Mouse (Mus musculus) ZHBTc4 (cell line): ENCODE results near the gene Amer1.
A peak's percentile ranks its signal among the peaks of the same experiment; 100 is the strongest.

Source experiments
- DNase-seq: peaks from one replicate; pipeline ENCODE4 v3.0.0-alpha.2; 2011; ENCODE audit warnings: low read depth, low spot score

Amer1 gene

DNA sequence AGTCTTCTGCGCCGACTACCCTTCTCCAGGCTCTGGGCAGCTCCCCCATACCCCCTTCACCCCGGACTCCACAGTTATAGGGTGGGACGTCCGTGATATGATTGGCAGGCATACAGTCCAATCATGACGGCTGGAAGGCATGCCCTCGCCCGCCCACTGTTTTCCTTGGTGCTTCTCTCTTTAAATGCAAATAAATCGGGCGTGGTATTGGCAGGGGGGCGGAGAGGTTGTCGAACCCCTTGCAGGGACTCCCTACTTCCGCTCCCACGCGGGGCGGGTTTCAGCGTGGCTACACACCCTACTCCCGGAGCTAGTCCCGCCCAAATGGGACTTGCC is at the start of gene Amer1:
TSS of gene Amer1 (minus strand) at position 97 of the 336 bp plus-strand sequence.
- peak; percentile 91 for DNase-seq

GRCm38 (mm10) chrX:95457166-95457565 is 12.5 kb upstream of the Amer1 start:
- DNase-seq = no peak

DNA sequence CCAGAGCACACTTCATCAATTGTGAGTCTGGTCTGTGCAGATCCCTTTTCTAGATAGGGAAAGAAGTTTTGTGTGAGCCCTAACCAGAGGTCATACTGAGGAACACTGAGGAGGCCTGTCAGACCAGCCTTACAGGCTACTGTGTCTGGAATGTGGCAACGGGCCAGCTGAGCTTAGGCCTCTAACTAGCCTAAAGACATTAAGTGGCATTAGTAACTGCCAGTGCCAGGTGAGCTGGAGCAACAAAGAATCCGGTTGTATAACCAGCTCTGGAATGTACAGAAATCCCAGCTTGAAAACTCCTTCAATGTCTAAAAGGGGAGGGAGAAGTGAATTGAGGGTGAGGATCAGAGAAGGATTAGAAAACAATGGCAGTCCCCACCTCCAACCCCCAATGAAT is 1.2 kb upstream of the Amer1 start:
- no peak for DNase-seq

DNA sequence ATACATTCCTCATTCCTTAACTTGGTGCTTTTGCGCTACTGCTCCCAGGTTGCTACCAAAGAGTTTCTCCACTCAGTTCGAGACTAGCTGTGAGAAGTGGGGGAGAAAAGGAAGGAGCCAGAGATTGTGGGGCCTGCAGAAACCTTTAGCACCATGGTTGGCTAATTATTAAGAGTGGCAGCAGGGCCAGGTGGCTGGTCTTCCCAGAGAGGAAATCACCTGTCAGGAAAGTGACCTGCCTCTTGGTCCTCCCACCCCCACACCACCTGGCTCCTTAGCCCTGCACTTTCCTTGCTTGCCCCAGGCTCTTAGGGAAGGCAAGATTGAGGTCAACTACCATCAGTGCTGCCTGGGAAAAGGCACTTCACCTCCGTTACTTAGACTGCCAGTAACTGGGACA is 469 bp upstream of the Amer1 start:
- no peak for DNase-seq

GRCm38 (mm10) chrX:95443898-95444775 is 535 bp downstream of the Amer1 start:
- DNase-seq = peak; percentile 64

DNA sequence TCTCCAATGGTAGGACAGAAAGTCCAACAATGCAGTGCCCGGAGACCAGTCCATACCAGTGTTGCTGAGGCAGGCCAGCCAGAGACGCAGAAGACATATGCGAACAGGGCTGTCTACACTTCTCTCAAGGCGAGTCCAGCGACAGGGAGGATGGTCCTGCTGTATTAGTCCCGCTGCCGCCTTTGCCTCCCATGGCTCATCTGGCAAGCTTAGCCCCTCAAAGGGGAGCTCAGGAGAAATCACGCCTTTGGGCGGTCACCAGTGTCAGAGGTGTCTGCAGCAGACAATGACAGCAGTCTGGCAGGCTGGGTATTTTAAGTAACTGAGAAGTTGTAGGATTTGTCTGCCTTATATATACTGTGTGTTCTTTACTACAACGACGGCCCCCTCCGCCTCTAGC is 1.3 kb downstream of the Amer1 start:
- no peak for DNase-seq

GRCm38 (mm10) chrX:95442261-95442660 is 2.4 kb downstream of the Amer1 start:
- DNase-seq = no peak

DNA sequence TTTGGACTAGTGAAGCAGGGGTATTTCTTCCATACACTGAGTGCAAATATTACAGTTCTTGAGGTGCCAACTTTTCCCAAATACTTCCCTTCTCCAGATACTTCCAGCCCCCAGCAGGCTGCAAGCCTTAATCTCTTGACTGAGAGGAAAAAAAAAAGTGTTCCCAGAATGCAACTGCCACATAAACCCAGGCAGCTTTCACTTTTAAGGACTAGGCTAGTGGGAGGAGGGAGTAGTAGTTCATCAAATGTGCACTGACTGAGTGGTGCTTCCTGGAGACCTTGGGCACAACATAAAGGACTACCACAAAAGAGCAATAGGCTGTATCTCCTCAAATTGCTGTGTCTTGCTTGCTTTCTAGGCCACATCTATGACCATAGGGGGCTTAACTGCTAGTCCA is 3.4 kb downstream of the Amer1 start:
- DNase-seq = no peak

- DNase-seq = no peak
Measured at GRCm38 (mm10) chrX:95438491-95438890, 6.2 kb downstream of the Amer1 start.

GRCm38 (mm10) chrX:95437236-95437635 is 7.4 kb downstream of the Amer1 start:
- no peak for DNase-seq

DNA sequence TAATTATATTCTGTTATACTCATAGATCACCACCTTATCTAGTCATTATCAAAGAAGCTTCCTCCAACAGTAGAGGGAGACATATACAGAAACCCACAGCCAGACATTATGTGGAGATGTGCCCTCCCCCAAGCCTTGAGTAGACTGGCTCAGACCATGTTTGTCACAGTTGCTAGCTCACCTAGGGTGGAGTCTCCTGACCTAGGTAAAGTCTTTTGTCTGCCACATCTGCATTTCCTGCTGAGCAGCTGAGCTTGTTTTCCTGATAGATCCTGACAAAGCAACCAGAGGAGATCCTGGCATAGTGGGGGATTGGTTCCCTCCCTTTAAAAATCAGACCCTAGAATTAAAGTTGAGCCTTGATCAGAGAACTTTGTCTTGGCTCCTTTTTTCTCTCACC is 71.6 kb downstream of the Amer1 start:
- peak; percentile 66 for DNase-seq
